Mouse (Mus musculus): ENCODE measurements around the gene Parva. TPM values are rescaled to one million over a fixed set of nuclear protein-coding genes. Genes with fewer than 3 reads are reported as not detected.

The Parva gene
- polyA plus RNA-seq, 1 experiment from 2014 or later = 26.2 TPM

DNA sequence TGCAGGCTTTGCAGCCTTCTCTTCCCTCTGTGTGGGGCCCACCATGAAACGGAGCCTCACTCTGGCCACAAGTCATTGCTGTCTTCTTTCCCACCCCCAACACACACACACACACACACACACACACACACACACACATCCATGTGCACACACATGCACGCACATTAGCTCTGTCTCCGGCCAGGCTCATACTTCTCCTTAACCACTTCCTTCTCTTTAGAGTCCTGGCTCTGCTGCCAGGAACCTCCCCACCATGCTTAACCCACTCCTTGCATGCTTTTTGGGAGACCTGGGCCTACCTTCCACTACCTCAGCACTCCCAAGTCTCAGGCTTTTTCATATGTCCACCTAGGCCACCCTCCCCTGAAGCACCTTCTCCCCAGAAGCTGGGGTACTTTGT lies 76.6 kb downstream of the Parva start:
- 74% methylated on average over 3 of the region's 3 CpGs for WGBS

DNA sequence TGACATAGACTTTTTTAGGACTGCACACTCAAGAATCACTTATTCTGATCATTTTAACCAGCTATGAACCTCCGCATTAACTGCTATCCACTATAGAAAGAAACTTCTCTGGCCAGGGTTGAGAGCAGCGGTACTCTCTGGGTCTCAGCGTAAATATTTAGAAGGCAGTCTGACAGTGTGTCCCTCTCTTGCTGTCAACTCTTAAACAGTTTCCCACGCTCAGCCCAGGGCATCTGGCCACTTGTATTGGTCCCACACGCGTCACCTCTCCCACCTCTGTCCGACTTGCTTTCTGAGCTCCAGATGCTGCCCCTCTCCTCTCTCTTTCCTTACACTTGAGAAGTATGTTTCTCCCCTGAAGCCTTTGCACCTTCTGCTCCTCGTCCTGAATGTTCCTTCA lies 81.8 kb downstream of the Parva start:
- H3K9me3 ChIP-seq = no peaks in the 10 kb centered on the region
- H3K36me3 ChIP-seq = no peaks in the 10 kb centered on the region
- peaks cover 11% of the 10 kb centered on the region; the same call in 1 of the 2 replicates for H3K4me1 ChIP-seq (replicated peaks)
- WGBS = 84% methylated on average over 8 of the region's 8 CpGs
- H3K4me3 ChIP-seq = no peak overlapping the region
- no peak overlapping the region for H3K27ac ChIP-seq (replicated peaks)
- no peak for ATAC-seq (ENCODE audit: low read depth)
- H3K9ac ChIP-seq = no peak overlapping the region
- no peak overlapping the region for H3K4me2 ChIP-seq
- no peaks in the 10 kb centered on the region for H3K27me3 ChIP-seq

More for the DNA sequence above, 76.6 kb downstream of the Parva start:
- H3K9me3 ChIP-seq = no peaks in the 10 kb centered on the region
- no peak for ATAC-seq (ENCODE audit: low read depth)
- 0 out of 2 replicates have a peak overlapping the region, but pooled peaks have one; percentile 26 for H3K9ac ChIP-seq
- no peaks in the 10 kb centered on the region for H3K27me3 ChIP-seq
- no peak overlapping the region for H3K27ac ChIP-seq (replicated peaks)
- no peak overlapping the region for H3K4me2 ChIP-seq
- H3K4me1 ChIP-seq (replicated peaks) = peaks cover 46% of the 10 kb centered on the region
- H3K4me3 ChIP-seq = no peak overlapping the region
- no peaks in the 10 kb centered on the region for H3K36me3 ChIP-seq

DNA sequence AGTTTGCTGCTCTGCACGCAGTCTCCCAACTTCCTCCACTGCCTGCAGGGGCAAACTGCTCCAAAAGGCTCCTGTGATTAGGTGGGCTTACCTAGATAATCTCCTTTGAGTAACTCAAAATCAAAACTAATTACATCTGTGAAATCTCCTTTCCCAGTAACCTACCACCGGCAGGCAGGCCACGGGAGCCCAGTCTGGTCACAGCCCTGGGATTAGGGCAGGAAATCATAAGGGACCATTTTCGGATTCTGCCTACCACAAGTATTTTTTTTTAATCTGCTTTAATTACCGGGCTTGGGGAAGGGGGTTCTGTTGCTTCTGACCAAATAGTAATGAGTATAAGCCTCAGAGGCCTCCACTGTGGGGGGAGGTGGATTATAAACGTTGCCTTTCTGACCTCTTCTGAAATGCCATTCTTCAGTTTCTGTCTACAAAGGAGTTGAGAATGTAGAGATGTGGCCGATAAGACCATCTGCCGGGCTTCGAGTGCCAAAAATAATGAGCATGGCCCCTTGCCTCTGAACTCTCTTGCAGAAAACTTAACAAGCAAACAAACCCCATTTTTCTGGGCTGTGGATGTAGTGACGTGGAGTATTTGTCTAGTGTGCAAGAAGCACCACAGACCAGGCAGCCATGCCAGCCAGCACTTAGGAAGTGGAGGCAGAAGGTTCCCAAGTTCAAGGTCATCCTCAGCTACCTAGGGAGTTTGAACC lies 83.2 kb downstream of the Parva start:
- Histone ChIP-seq H3K27ac (replicated peaks) (no peak overlapping the region), H3K4me1 (replicated peaks) (peaks cover 11% of the 10 kb centered on the region; the same call in 1 of the 2 replicates), H3K4me2 (no peak overlapping the region), H3K9me3 (no peaks in the 10 kb centered on the region), H3K27me3 (no peaks in the 10 kb centered on the region), H3K9ac (no peak overlapping the region), H3K4me3 (no peak overlapping the region), H3K36me3 (no peaks in the 10 kb centered on the region)
- ATAC-seq (ENCODE audit: low read depth) = no peak
- 62% methylated on average over 10 of the region's 10 CpGs for WGBS

DNA sequence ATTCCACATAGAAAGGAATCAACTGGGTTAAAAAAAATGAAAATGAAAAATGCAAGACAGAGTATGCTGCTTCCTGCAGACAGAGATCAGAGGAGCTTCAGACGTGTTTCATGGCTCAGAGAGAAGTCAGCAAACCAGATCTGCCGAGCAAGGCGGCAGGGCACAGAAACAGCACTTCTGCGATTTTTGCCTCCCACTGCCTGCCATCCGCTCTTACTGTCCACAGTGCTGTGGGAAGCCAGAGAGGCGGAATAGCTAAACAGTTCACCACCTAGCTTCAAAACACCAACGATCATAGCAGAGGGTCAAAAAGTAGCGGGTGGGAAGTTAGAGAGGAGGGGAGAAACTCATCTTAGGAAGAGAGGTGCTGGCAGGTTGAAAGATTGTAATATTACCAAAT lies 84.0 kb downstream of the Parva start:
- Histone ChIP-seq H3K9ac (no peak overlapping the region), H3K4me1 (replicated peaks) (peaks cover 11% of the 10 kb centered on the region; the same call in 1 of the 2 replicates), H3K4me2 (no peak overlapping the region), H3K9me3 (no peaks in the 10 kb centered on the region), H3K4me3 (no peak overlapping the region), H3K27ac (replicated peaks) (no peak overlapping the region), H3K27me3 (no peaks in the 10 kb centered on the region), H3K36me3 (no peaks in the 10 kb centered on the region)
- 75% methylated on average over 8 of the region's 8 CpGs for WGBS
- ATAC-seq (ENCODE audit: low read depth) = no peak

DNA sequence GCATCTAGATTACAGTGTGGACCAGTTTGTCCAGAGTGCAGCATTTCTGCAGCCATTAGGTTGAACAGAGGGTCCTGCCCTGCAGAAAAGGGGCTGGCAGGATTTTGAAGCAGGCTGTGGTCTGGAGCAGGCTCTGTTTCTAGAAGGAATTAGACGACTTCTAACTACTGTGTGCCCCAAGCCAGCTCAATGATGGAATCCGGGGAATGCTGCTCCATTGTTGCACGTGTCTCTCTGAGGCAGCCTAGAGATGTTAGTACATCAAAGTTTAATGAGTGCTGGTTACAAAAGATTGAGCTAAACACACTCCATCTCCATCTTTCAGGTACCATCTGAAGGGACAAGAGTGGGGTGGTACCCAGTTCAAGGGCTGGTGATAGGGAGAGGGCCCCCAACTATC lies 85.0 kb downstream of the Parva start:
- peaks cover 11% of the 10 kb centered on the region; the same call in 1 of the 2 replicates for H3K4me1 ChIP-seq (replicated peaks)
- H3K4me3 ChIP-seq = no peak overlapping the region
- no peaks in the 10 kb centered on the region for H3K9me3 ChIP-seq
- H3K9ac ChIP-seq = no peak overlapping the region
- 35% methylated on average over 3 of the region's 3 CpGs for WGBS
- H3K4me2 ChIP-seq = no peak overlapping the region
- no peaks in the 10 kb centered on the region for H3K36me3 ChIP-seq
- no peaks in the 10 kb centered on the region for H3K27me3 ChIP-seq
- no peak for ATAC-seq (ENCODE audit: low read depth)
- no peak overlapping the region for H3K27ac ChIP-seq (replicated peaks)

DNA sequence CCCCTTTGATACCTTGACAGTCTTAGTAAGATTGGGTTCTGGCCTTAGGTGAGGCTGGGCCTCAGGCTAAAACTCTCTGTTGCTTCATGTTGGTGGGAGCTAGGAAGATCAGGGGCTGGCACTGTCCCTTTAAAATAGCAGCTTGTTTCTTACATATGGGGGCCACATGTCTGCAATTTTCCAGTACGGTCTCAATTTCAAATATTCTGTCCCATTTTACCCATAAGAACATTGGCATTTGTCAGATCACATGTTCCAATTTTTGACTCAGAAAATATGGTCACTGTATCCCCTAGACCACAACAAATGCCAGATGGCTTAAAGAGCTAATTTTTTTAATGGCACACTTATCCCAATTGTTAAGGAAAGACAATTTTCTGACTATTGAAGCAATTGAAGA lies 85.6 kb downstream of the Parva start:
- Histone ChIP-seq H3K4me3 (no peak overlapping the region), H3K9me3 (no peaks in the 10 kb centered on the region), H3K4me2 (no peak overlapping the region), H3K27ac (replicated peaks) (no peak overlapping the region), H3K36me3 (no peaks in the 10 kb centered on the region), H3K4me1 (replicated peaks) (peaks cover 11% of the 10 kb centered on the region; the same call in 1 of the 2 replicates), H3K27me3 (no peaks in the 10 kb centered on the region), H3K9ac (no peak overlapping the region)
- WGBS = 85% methylated on average over 1 of the region's 1 CpGs
- no peak for ATAC-seq (ENCODE audit: low read depth)

DNA sequence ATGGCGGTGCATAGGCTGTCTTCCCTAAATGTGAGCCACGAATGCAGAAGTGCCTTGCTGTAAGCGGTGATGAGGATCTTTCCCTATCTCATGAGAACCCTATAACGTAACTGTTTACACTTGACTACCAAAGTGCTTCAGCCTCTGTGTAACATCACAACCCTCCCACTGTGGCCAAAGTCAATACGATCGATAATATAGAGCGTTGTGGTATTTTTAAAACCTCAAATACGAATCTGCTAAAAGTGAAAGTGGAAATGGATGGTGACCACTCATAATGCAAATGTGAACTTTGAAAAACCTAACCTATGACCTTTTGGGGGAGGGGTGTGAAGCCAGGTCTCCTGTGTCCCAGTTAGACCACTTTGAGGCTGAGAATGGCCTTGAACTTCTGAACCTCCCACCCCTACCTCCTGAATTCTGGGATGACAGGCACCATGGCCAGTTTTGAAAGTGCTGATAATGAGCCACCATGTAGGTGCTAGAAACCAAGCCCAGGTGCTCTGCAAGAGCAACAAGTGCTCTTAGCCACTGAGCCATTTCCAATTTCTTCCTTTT lies 87.4 kb downstream of the Parva start:
- no peak overlapping the region for H3K4me3 ChIP-seq
- no peaks in the 10 kb centered on the region for H3K36me3 ChIP-seq
- no peak for ATAC-seq (ENCODE audit: low read depth)
- H3K27me3 ChIP-seq = no peaks in the 10 kb centered on the region
- H3K9me3 ChIP-seq = no peaks in the 10 kb centered on the region
- no peak overlapping the region for H3K9ac ChIP-seq
- 94% methylated on average over 8 of the region's 8 CpGs for WGBS
- H3K4me2 ChIP-seq = no peak overlapping the region
- H3K4me1 ChIP-seq (replicated peaks) = peaks cover 5% of the 10 kb centered on the region; the same call in 1 of the 2 replicates
- no peak overlapping the region for H3K27ac ChIP-seq (replicated peaks)

DNA sequence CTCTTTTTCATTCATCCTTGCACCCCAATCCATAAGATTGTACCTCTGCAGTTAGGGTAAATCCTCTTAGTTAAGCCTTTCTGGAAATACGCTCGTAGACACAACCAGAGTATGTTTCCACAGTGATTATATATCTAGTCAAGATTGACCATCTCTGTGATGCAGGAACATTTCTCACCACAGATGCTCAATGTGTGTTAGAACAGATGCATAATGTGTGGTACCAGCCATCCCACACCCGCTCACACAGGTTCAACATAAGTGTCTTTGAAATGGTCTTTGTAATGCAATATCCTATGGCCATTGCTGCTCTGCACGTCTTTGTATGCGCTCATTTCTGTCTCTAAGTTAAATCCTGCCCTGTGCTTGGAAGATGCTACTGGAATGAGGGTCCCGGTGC lies 98.2 kb downstream of the Parva start:
- ATAC-seq (ENCODE audit: low read depth) = no peak
- no peaks in the 10 kb centered on the region for H3K36me3 ChIP-seq
- 91% methylated on average over 6 of the region's 6 CpGs for WGBS
- H3K27ac ChIP-seq (replicated peaks) = no peak overlapping the region
- peaks cover 12% of the 10 kb centered on the region for H3K4me1 ChIP-seq (replicated peaks)
- H3K4me2 ChIP-seq = no peak overlapping the region
- no peaks in the 10 kb centered on the region for H3K9me3 ChIP-seq
- no peak overlapping the region for H3K9ac ChIP-seq
- no peaks in the 10 kb centered on the region for H3K27me3 ChIP-seq
- no peak overlapping the region for H3K4me3 ChIP-seq

DNA sequence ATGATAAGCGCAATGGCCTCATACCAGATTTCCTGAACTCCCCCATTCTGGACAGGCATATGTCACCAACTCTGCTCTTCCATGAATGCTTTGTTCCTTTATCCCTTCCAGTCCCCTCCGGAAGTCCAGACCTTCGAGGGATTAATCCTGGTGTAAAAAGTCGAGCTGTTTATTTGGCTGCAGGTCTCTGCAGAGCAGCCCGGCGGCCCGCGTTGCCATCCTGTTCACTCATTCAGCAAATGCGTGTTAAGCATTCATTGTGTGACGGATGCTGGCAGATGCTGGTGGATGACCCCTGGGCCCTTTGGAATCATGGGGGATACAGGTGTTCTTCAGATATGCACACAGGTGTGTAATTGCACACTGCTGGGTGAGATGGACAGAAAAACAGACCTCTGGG lies 98.9 kb downstream of the Parva start:
- H3K4me1 ChIP-seq (replicated peaks) = peaks cover 12% of the 10 kb centered on the region
- H3K4me2 ChIP-seq = no peak overlapping the region
- no peak overlapping the region for H3K9ac ChIP-seq
- H3K27me3 ChIP-seq = no peaks in the 10 kb centered on the region
- 79% methylated on average over 10 of the region's 10 CpGs for WGBS
- no peak overlapping the region for H3K27ac ChIP-seq (replicated peaks)
- ATAC-seq (ENCODE audit: low read depth) = no peak
- no peaks in the 10 kb centered on the region for H3K36me3 ChIP-seq
- no peaks in the 10 kb centered on the region for H3K9me3 ChIP-seq
- H3K4me3 ChIP-seq = no peak overlapping the region

DNA sequence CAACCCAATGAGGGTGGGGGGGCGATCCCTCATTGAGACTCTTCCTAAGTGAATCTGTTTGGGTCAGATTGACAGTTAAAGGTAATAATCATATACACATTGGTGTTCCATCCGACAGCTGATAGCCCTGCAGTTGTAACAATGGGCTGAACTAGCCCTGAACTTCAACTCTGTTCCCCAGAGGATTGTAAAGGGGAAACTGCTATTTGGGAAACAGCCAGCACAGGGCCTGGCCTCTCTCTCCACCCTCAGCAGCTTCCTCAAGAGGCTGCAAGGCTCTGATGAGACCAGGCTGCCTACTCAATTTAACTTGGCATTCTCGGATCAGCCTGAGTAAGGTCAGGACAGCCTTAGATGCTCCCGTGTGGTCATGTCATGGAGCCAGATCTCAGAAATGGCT lies 99.9 kb downstream of the Parva start:
- H3K4me2 ChIP-seq = no peak overlapping the region
- no peak overlapping the region for H3K27ac ChIP-seq (replicated peaks)
- no peaks in the 10 kb centered on the region for H3K9me3 ChIP-seq
- 81% methylated on average over 4 of the region's 4 CpGs for WGBS
- H3K9ac ChIP-seq = no peak overlapping the region
- H3K4me1 ChIP-seq (replicated peaks) = peaks cover 12% of the 10 kb centered on the region
- no peak overlapping the region for H3K4me3 ChIP-seq
- H3K36me3 ChIP-seq = no peaks in the 10 kb centered on the region
- no peaks in the 10 kb centered on the region for H3K27me3 ChIP-seq
- no peak for ATAC-seq (ENCODE audit: low read depth)

DNA sequence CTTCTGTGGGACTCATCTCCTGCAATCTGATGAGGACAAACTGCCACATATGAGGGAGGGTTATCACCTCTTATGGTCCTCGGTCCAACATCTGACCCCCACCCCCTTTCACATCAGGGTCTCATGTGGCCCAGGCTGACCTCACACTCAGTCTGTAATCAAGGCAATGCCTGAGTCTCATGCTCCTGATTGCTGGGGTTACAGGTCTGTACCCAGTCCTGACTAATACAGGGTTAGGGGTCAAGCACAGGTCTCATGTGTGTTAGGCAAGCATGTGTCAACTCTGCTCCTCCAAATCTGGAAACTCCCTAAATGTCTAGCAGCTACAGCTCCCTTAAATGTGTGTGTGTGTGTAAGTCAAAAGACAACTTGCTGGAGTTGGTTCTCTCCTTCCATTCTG lies 100.8 kb downstream of the Parva start:
- Histone ChIP-seq H3K4me2 (no peak overlapping the region), H3K36me3 (no peaks in the 10 kb centered on the region), H3K27me3 (no peaks in the 10 kb centered on the region), H3K4me3 (no peak overlapping the region), H3K4me1 (replicated peaks) (peaks cover 12% of the 10 kb centered on the region), H3K27ac (replicated peaks) (no peak overlapping the region; the same call in 1 of the 2 replicates), H3K9ac (no peak overlapping the region), H3K9me3 (no peaks in the 10 kb centered on the region)
- ATAC-seq (ENCODE audit: low read depth) = no peak
- 85% methylated on average over 1 of the region's 1 CpGs for WGBS

DNA sequence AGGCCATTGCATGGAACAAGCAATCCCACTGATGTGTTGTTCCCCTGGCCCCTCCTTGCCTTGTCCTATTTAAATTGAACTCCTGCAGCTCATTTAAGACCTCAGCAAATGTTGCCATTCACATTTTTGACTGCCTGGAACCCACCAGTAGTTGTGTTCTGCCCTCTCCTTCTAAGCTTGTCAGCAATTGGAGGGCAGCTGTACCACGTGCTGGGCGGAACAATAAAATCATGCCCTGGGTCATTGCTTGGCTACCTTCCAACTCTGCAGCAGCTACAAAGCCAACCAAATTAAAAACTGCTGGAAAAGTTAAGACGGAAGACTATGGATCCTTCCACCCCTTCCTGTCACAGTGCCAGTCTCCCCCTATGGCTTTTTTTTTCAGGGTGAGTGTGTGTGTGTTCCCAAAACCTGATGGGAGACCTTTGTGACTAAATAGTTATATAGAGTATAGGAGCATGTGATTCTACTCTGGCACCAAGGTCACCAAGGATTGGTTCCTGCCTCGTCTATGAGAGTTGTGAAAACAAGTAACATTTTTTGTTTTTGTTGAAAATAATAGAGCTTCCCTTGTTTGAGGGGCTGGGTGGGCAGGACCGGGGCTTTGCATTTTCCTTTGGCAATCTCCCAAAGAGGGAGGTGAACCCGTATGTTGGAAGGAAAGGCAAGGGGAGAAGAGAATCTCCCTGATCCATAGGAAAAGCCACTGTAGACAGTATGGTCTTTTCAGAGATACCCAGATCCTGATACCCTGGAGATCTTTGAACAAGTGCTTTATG lies 101.5 kb downstream of the Parva start:
- H3K27me3 ChIP-seq = no peaks in the 10 kb centered on the region
- no peaks in the 10 kb centered on the region for H3K9me3 ChIP-seq
- no peak overlapping the region for H3K4me3 ChIP-seq
- no peak overlapping the region; the same call in 1 of the 2 replicates for H3K27ac ChIP-seq (replicated peaks)
- ATAC-seq (ENCODE audit: low read depth) = no peak
- H3K9ac ChIP-seq = no peak overlapping the region
- H3K4me1 ChIP-seq (replicated peaks) = peaks cover 14% of the 10 kb centered on the region
- H3K4me2 ChIP-seq = no peak overlapping the region
- 48% methylated on average over 6 of the region's 6 CpGs for WGBS
- no peaks in the 10 kb centered on the region for H3K36me3 ChIP-seq

All from neural tube, embryonic 13.5 days (tissue).